Mouse (Mus musculus): ENCODE measurements around the gene Zfp808. TPM values are rescaled to one million over a fixed set of nuclear protein-coding genes. Genes with fewer than 3 reads are reported as not detected.
"Not testable (repeated sequence)": the region's sequence is repeated elsewhere in the genome, so short reads cannot be mapped to it uniquely, and the experiment has no call there.

The Zfp808 gene
- polyA plus RNA-seq, 1 experiment from 2014 or later: 14.3 TPM

- not testable (repeated sequence) for H3K4me1 ChIP-seq (replicated peaks; ENCODE audit: control insufficient read depth, insufficient read depth, low read length); H3K27ac ChIP-seq (ENCODE audit: low read depth, low read length); H3K4me2 ChIP-seq; H3K9ac ChIP-seq (ENCODE audit: low read depth, low read length); H3K27me3 ChIP-seq (replicated peaks; ENCODE audit: control insufficient read depth, insufficient read depth, low read length); ATAC-seq (replicated peaks; ENCODE audit: low FRiP score); H3K4me3 ChIP-seq (ENCODE audit: low read depth, low read length); DNase-seq (ENCODE audit: low spot score); H3K9me3 ChIP-seq (ENCODE audit: control insufficient read depth, low read length); H3K36me3 ChIP-seq (ENCODE audit: control insufficient read depth, insufficient read depth, low read length)
- WGBS: 73% methylated on average over 9 of the region's 9 CpGs
Measured at GRCm38 (mm10) chr13:62255226-62255625, 125.5 kb downstream of the Zfp808 start.

- Histone ChIP-seq H3K4me2 (no peak overlapping the region), H3K27ac (ENCODE audit: low read depth, low read length) (no peak overlapping the region), H3K9me3 (ENCODE audit: control insufficient read depth, low read length) (peaks cover 10% of the 10 kb centered on the region; the same call in 1 of the 2 replicates), H3K9ac (ENCODE audit: low read depth, low read length) (no peak overlapping the region), H3K27me3 (replicated peaks; ENCODE audit: control insufficient read depth, insufficient read depth, low read length) (no peaks in the 10 kb centered on the region), H3K4me3 (ENCODE audit: low read depth, low read length) (no peak overlapping the region), H3K4me1 (replicated peaks; ENCODE audit: control insufficient read depth, insufficient read depth, low read length) (no peaks in the 10 kb centered on the region), H3K36me3 (ENCODE audit: control insufficient read depth, insufficient read depth, low read length) (no peaks in the 10 kb centered on the region)
- DNase-seq (ENCODE audit: low spot score) (no peak), ATAC-seq (replicated peaks; ENCODE audit: low FRiP score) (no peak)
- WGBS: 72% methylated on average over 4 of the region's 4 CpGs
Measured at GRCm38 (mm10) chr13:62263392-62263791, 133.7 kb downstream of the Zfp808 start.

Data from liver, embryonic 11.5 days (tissue).